Mouse (Mus musculus): ENCODE data around the gene Catsper3. TPM values are rescaled to one million over a fixed set of nuclear protein-coding genes. Genes with fewer than 3 reads are reported as not detected.

Catsper3 gene
- polyA plus RNA-seq, 1 experiment: not detected

DNA sequence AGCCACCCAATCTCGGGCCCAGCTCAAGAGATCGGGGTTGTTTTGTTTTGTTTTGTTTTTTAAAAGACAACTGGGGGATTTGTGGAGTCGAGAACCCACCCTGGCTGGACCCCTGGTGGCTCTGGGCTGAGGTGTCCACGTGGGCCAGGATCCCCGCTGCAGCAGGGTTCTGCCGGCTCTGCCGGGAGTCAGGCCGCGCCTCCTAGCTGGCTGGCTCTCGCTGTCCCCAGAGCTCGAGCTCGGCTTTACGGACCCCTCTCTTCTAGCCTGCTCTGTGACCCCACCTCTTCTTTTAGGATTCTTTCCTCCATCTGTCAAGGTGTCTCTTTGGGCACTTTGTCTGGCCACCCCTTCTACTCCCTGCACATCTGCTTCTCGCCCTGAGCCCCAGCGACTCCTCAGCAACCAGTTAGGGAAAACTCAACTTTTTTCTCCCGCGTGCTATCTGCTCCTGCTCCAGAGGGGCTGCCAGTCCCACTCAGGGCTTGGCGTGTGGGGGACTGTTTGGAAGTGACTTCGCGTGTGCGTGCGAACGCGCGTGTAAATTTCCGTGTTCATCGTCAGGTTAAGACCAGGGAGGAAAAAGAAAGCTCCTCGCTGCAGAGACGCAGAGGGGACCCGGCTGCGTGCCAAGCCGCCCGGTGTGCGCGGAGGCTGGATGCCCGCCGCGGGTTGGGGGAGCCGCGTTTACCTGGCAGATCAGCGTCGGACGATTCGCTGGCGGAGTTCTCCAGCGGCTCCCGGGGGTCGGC lies 45.9 kb downstream of the Catsper3 start:
- no peaks in the 10 kb centered on the region for H3K4me1 ChIP-seq (ENCODE audit: control insufficient read depth)
- no peaks in the 10 kb centered on the region for H3K36me3 ChIP-seq (ENCODE audit: control insufficient read depth)
- H3K9me3 ChIP-seq (ENCODE audit: control insufficient read depth, low read length): peaks cover 2% of the 10 kb centered on the region; the same call in 1 of the 2 replicates
- no peak overlapping the region for H3K4me3 ChIP-seq (replicated peaks)
- peaks cover 100% of the 10 kb centered on the region for H3K27me3 ChIP-seq (ENCODE audit: control insufficient read depth)
- TF ChIP-seq GATA1 (IDR thresholded peaks at IDR 0.05; ENCODE audit: low read length): no peak
- no peak for TF ChIP-seq TAL1 (IDR thresholded peaks at IDR 0.05; ENCODE audit: low read length)

DNA sequence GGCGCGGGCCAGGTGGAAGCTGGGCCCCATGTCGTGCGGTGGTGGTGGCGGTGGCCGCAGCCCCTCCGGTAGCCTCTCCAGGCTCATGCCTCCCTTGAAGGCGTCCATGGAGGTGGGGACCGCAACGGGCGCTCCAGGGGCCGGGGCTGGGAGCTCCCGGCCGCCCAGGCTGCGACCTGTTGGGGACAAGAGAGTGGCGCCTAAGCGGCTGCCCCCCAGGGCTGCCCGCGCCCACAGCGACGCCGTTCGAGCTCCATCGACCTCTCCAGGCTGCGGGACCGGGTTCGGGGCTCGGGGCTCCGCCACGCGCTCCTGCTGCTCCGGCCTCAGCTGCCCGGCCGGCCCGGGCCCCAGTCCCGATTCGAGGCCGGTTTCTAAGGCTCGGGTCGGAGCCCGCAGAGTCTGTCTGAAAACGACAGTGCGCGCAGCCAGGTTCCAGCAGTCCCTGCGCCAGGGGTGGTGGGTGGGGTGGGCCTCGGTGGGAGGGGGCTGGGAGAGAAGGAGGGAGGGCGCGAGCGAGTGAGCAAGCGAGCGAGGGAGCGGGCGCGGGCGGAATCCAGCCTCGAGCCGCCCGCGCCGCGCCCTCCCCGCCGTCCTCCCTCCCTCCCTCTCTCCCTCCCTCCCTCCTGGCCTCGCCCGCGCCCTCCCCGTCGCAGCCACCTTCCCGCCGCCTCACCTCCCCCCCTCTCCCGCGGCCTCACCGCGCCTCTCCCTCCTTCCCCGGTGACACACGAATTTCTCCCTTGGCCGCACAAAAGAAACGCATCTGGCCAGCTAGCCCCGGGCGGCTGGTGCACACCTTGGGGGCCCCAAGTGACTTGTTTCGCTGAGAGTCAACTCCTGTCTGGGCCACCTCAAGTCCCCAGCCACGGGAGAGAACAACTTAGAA lies 46.7 kb downstream of the Catsper3 start:
- Histone ChIP-seq H3K4me1 (ENCODE audit: control insufficient read depth) (no peaks in the 10 kb centered on the region), H3K36me3 (ENCODE audit: control insufficient read depth) (no peaks in the 10 kb centered on the region), H3K4me3 (replicated peaks) (no peak overlapping the region), H3K27me3 (ENCODE audit: control insufficient read depth) (peaks cover 100% of the 10 kb centered on the region), H3K9me3 (ENCODE audit: control insufficient read depth, low read length) (peaks cover 6% of the 10 kb centered on the region; the same call in 1 of the 2 replicates)
- TF ChIP-seq TAL1 (IDR thresholded peaks at IDR 0.05; ENCODE audit: low read length) (no peak), GATA1 (IDR thresholded peaks at IDR 0.05; ENCODE audit: low read length) (no peak)

DNA sequence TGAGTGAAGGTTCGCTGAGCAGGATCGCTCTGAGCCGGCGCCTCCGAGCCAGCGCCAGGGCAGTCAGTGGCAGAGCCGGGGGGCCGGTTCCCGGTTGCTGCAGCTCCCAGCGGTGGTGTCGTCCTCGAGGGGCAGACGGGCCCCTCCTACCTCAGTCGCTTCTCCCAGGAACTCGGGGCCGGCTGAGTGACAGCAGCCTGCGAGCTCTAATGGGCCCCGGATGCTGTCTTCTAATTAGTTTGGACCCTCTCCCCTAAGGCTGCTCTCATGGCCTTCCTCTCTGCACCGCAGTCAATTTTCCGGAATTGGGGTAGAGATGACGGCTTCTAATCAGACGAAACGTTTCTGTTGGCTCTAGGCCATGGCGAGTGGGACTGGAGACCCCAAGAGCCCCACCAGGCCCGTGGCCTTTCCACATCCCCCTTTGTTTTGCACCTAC lies 47.4 kb downstream of the Catsper3 start:
- Histone ChIP-seq H3K36me3 (ENCODE audit: control insufficient read depth) (no peaks in the 10 kb centered on the region), H3K27me3 (ENCODE audit: control insufficient read depth) (peaks cover 100% of the 10 kb centered on the region), H3K4me3 (replicated peaks) (no peak overlapping the region), H3K4me1 (ENCODE audit: control insufficient read depth) (no peaks in the 10 kb centered on the region), H3K9me3 (ENCODE audit: control insufficient read depth, low read length) (peaks cover 6% of the 10 kb centered on the region; the same call in 1 of the 2 replicates)
- TF ChIP-seq GATA1 (IDR thresholded peaks at IDR 0.05; ENCODE audit: low read length) (no peak), TAL1 (IDR thresholded peaks at IDR 0.05; ENCODE audit: low read length) (no peak)

DNA sequence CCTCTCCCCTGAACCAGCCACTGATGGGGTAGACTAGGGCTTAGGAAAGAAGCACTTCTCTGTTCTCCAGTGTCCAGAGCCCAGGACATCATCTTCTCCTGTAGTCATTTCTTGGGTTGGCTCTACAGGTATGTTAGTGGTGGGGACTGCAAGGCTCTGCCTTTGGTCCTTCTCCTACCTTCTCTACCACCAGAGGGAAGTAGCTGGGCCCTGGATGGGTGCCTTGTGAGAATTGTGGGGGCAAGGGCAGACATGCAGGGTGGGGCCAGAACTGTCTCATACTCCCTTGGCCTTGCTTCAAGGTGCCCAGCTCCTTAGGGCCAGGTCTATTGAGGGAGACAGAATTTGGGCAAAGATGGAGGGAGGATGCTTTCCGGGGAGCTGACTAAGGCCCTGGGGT lies 48.2 kb downstream of the Catsper3 start:
- Histone ChIP-seq H3K4me3 (replicated peaks) (no peak overlapping the region), H3K27me3 (ENCODE audit: control insufficient read depth) (peaks cover 100% of the 10 kb centered on the region), H3K9me3 (ENCODE audit: control insufficient read depth, low read length) (peaks cover 6% of the 10 kb centered on the region; the same call in 1 of the 2 replicates), H3K4me1 (ENCODE audit: control insufficient read depth) (no peaks in the 10 kb centered on the region), H3K36me3 (ENCODE audit: control insufficient read depth) (no peaks in the 10 kb centered on the region)
- no peak for TF ChIP-seq GATA1 (IDR thresholded peaks at IDR 0.05; ENCODE audit: low read length)
- TF ChIP-seq TAL1 (IDR thresholded peaks at IDR 0.05; ENCODE audit: low read length): no peak

DNA sequence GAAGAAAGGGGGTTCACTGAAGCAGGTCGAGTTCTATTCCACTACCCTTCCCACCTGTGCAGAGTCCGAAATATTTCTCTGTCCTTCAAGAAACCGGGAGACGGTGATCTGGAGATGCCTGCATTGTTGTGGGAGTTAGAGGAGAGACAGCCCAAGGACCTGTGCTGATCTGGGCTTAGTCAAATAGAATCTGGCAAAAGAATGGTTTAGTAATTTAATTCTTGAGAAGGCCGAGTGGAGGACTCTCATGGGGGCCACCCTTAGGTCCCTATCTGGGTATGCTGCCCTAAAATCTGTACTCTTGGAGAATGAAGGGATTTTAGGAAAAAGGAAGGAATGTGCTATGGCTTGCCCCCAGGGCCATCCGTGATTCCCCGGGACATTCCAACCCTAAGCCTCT lies 49.6 kb downstream of the Catsper3 start:
- TF ChIP-seq GATA1 (IDR thresholded peaks at IDR 0.05; ENCODE audit: low read length) (no peak), TAL1 (IDR thresholded peaks at IDR 0.05; ENCODE audit: low read length) (no peak)
- H3K27me3 ChIP-seq (ENCODE audit: control insufficient read depth): peaks cover 98% of the 10 kb centered on the region

DNA sequence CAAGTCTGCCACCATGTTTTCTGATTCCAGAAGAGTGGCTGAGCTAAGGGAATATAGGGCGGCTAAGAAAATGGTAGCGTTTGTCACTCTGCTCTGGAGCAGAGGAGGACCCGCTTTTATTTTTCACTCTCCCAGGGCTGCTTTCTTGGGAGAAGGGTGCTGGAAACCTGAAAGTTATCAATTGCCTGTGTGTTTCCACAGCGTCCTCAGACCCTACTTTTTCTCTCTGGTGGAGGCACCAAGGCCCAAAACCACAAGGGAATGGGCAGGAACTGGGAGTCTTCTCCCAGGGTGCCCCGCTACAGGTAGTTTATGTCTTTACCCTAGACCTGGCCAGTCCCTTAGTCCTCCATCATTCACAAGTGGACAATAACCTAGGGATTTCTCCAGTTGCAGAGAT lies 50.3 kb downstream of the Catsper3 start:
- peaks cover 98% of the 10 kb centered on the region for H3K27me3 ChIP-seq (ENCODE audit: control insufficient read depth)
- H3K4me3 ChIP-seq (replicated peaks): no peak overlapping the region
- no peaks in the 10 kb centered on the region for H3K4me1 ChIP-seq (ENCODE audit: control insufficient read depth)
- TF ChIP-seq TAL1 (IDR thresholded peaks at IDR 0.05; ENCODE audit: low read length) (no peak), GATA1 (IDR thresholded peaks at IDR 0.05; ENCODE audit: low read length) (no peak)
- H3K36me3 ChIP-seq (ENCODE audit: control insufficient read depth): no peaks in the 10 kb centered on the region
- peaks cover 4% of the 10 kb centered on the region; the same call in 1 of the 2 replicates for H3K9me3 ChIP-seq (ENCODE audit: control insufficient read depth, low read length)

More for the DNA sequence above, 49.6 kb downstream of the Catsper3 start:
- H3K36me3 ChIP-seq (ENCODE audit: control insufficient read depth): no peaks in the 10 kb centered on the region
- peaks cover 4% of the 10 kb centered on the region; the same call in 1 of the 2 replicates for H3K9me3 ChIP-seq (ENCODE audit: control insufficient read depth, low read length)
- no peak overlapping the region for H3K4me3 ChIP-seq (replicated peaks)
- H3K4me1 ChIP-seq (ENCODE audit: control insufficient read depth): no peaks in the 10 kb centered on the region

DNA sequence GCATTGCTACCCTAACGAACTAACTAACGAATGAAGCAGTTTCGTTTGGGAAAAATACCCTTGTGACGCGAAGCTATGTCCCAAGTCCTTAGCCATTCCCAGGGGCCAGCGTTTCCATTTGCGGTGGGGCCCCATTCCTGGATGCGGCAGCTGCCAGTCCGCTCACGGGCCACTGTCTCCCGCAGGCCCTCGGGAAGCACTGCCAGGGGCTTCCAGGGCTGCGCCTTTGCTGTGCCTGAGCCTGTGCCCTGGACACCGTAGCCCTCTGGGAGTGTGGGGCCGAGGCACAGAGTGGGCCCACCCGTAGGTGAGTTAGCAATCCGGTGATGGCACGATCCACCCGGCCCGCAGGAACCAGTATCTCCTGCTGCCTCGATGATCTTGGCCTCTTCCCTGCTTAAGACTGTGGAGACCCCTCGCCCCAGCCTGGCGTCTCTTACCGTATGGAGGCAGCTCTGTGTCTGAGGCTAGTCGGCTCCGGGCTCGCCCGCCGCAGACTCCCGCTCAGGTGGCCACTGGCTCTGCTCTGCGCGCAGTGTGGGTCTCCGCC lies 51.3 kb downstream of the Catsper3 start:
- Histone ChIP-seq H3K9me3 (ENCODE audit: control insufficient read depth, low read length) (peaks cover 4% of the 10 kb centered on the region; the same call in 1 of the 2 replicates), H3K4me3 (replicated peaks) (no peak overlapping the region), H3K36me3 (ENCODE audit: control insufficient read depth) (no peaks in the 10 kb centered on the region), H3K27me3 (ENCODE audit: control insufficient read depth) (peaks cover 97% of the 10 kb centered on the region), H3K4me1 (ENCODE audit: control insufficient read depth) (no peaks in the 10 kb centered on the region)
- no peak for TF ChIP-seq TAL1 (IDR thresholded peaks at IDR 0.05; ENCODE audit: low read length)
- no peak for TF ChIP-seq GATA1 (IDR thresholded peaks at IDR 0.05; ENCODE audit: low read length)

DNA sequence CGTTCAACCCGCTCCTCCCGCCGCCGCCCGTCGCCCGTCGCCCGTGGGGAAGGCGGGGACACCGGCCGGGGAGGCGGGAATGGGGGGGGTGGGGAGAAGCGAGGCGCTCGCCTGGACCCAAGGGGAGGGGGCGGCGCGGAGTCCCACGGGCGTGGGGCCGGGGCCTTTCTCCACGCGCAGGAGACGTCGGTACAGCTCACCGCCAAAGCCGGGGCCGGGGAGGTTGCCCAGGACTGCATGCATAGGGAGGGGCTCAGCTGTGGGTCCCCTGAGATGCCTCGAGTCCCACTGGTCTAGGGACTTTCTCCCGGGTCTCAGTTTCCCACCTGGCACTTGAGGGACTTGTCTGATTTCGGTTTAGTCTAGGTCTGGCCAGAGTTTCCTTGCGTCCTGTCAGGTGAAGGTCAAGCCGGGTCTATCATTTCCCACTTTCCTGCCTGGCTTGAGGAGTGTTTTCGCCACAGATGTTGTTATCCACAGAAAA lies 51.8 kb downstream of the Catsper3 start, which contains the start of gene Pitx1:
Gene Pitx1, minus strand, starts transcription at position 51 of the 484 bp plus-strand sequence.
- H3K4me3 ChIP-seq (replicated peaks): no peak within 1 kb of the TSS
- H3K36me3 ChIP-seq (ENCODE audit: control insufficient read depth): no peaks in the 10 kb centered on the region
- H3K4me1 ChIP-seq (ENCODE audit: control insufficient read depth): no peaks in the 10 kb centered on the region
- H3K27me3 ChIP-seq (ENCODE audit: control insufficient read depth): peaks cover 97% of the 10 kb centered on the region
- no peak for TF ChIP-seq GATA1 (IDR thresholded peaks at IDR 0.05; ENCODE audit: low read length)
- no peak for TF ChIP-seq TAL1 (IDR thresholded peaks at IDR 0.05; ENCODE audit: low read length)
- peaks cover 4% of the 10 kb centered on the region; the same call in 1 of the 2 replicates for H3K9me3 ChIP-seq (ENCODE audit: control insufficient read depth, low read length)
